Mouse (Mus musculus): ENCODE data around the gene Cs. TPM values are rescaled to one million over a fixed set of nuclear protein-coding genes. Genes with fewer than 3 reads are reported as not detected.
A peak's percentile ranks its signal among the peaks of the same experiment; 100 is the strongest.

The Cs gene
- total and polyA plus RNA-seq, 3 experiments: 133 to 256 (median 161) TPM

- Histone ChIP-seq H3K9me3 (replicated peaks; ENCODE audit: insufficient read depth, low read length) (no peaks in the 10 kb centered on the region), H3K4me3 (ENCODE audit: control insufficient read depth in 1 of 2, insufficient read depth in 1 of 2, low read depth in 2 of 2, low read length in 2 of 2) (peak overlapping the region; percentile 76 to 90), H3K27me3 (ENCODE audit: control insufficient read depth in 1 of 2, insufficient read depth in 2 of 2, low read length in 2 of 2) (no peaks in the 10 kb centered on the region), H3K9ac (ENCODE audit: control insufficient read depth, low read depth, low read length, poor library complexity, severe bottlenecking) (peak overlapping the region; percentile 91), H3K27ac (ENCODE audit: control insufficient read depth, low read depth, low read length) (peak overlapping the region; percentile 61), H3K4me1 (ENCODE audit: control insufficient read depth in 1 of 2, insufficient read depth in 2 of 2, low read length in 2 of 2) (peaks cover 0 to 8% of the 10 kb centered on the region in 2 experiments; a peak in 2 of 4 replicates), H3K79me2 (ENCODE audit: control insufficient read depth, insufficient read depth, low read length, poor library complexity) (peaks cover 31% of the 10 kb centered on the region), H3K36me3 (ENCODE audit: control insufficient read depth in 1 of 2, insufficient read depth in 2 of 2, low read length in 2 of 2) (peaks cover 0 to 9% of the 10 kb centered on the region in 2 experiments; a peak in 2 of 4 replicates)
- TF ChIP-seq JUND (IDR thresholded peaks at IDR 0.05; ENCODE audit: low read depth, low read length) (no peak), GATA1 (IDR thresholded peaks at IDR 0.05; ENCODE audit: low read depth, low read length) (peak; percentile 7; the same call in 1 of the 2 replicates), TBP (IDR thresholded peaks at IDR 0.05; ENCODE audit: low read depth, low read length) (no peak), NELFE (IDR thresholded peaks at IDR 0.05; ENCODE audit: low read depth, low read length) (peak; percentile 21; the same call in 1 of the 2 replicates), POLR2AphosphoS5 (IDR thresholded peaks at IDR 0.05; ENCODE audit: borderline replicate concordance, low read depth, low read length) (no peak), NRF1 (IDR thresholded peaks at IDR 0.05; ENCODE audit: insufficient read depth, low read depth, low read length, poor library complexity, severe bottlenecking) (peak; percentile 69), EP300 (IDR thresholded peaks at IDR 0.05; ENCODE audit: low read depth in 1 of 2, low read length in 2 of 2) (0 out of 4 replicates have a peak, but pooled peaks of 1 of the 2 experiments have one; percentile 2), CHD1 (IDR thresholded peaks at IDR 0.05; ENCODE audit: low read depth, low read length) (0 out of 2 replicates have a peak, but pooled peaks have one; percentile 51), MXI1 (IDR thresholded peaks at IDR 0.05; ENCODE audit: low read depth, low read length) (peak; percentile 77), MYB (IDR thresholded peaks at IDR 0.05; ENCODE audit: low read depth, low read length) (no peak), BHLHE40 (IDR thresholded peaks at IDR 0.05; ENCODE audit: borderline replicate concordance, low read depth, low read length) (no peak), POLR2A (IDR thresholded peaks at IDR 0.05; ENCODE audit: control insufficient read depth in 1 of 2, insufficient read depth in 1 of 2, low read depth in 1 of 2, low read length in 2 of 2, poor library complexity in 1 of 2) (peak; percentile 26 to 28; a peak in 2 of 4 replicates), CTCF (IDR thresholded peaks at IDR 0.05 in 2 of 3, conservative IDR thresholded peaks at IDR 0.05 in 1 of 3; ENCODE audit: control insufficient read depth in 1 of 3, insufficient read depth in 1 of 3, low read depth in 2 of 3, low read length in 3 of 3, poor library complexity in 1 of 3, severe bottlenecking in 1 of 3) (no peak), SIN3A (IDR thresholded peaks at IDR 0.05; ENCODE audit: low read length) (peak; percentile 47; the same call in 1 of the 2 replicates), MAZ (IDR thresholded peaks at IDR 0.05; ENCODE audit: low read depth, low read length) (no peak), MAFK (IDR thresholded peaks at IDR 0.05; ENCODE audit: borderline replicate concordance, low read depth, low read length) (no peak), GABPA (IDR thresholded peaks at IDR 0.05; ENCODE audit: low read depth, low read length) (no peak), RCOR1 (IDR thresholded peaks at IDR 0.05; ENCODE audit: low read depth, low read length) (no peak), MEF2A (IDR thresholded peaks at IDR 0.05; ENCODE audit: extremely low read depth, insufficient replicate concordance, low read depth, low read length, poor library complexity, severe bottlenecking) (no peak), TCF12 (IDR thresholded peaks at IDR 0.05; ENCODE audit: low read depth, low read length) (0 out of 2 replicates have a peak, but pooled peaks have one; percentile 21)
- peak; percentile 58 for DNase-seq (ENCODE audit: low read depth, low spot score)
These were observed 71.3 kb downstream of the Cs start for GRCm38 (mm10) chr10:128408591-128409535.
